Mouse (Mus musculus) erythroblast, embryonic 14.5 days (primary cell): ENCODE measurements around the gene Hsf2bp.

Experiments
- GATA1 ChIP-seq: IDR thresholded peaks from 2 replicates; pipeline ENCODE4 v1.6.1; 2012; ENCODE audit warnings: low read length, inconsistent platforms, mixed read lengths
- TAL1 ChIP-seq: IDR thresholded peaks from 3 replicates; pipeline ENCODE4 v1.6.1; 2012; ENCODE audit warnings: low read length, inconsistent platforms, mixed read lengths

DNA sequence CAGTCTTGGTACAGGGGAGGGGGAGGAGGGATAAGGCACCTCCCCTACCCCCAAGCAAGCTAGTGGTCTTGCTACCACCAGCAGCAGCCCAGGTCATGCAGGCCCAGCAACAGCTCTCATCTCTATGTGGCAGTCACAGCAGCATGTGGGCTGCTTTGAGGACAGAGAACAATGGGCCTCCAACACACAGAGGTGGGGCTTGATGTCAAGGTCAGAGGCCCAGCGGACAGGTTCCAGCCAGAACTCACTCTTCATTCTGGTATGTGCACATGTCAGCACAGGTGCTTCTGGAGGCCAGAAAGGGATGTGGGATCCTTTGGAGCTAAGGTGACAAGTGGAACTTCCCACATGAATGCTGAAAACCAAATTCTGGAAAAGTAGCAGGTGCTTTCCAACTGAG, 102.2 kb downstream of the Hsf2bp start:
- TF ChIP-seq GATA1 (no peak), TAL1 (no peak)
